Comparison of ENCODE assay signal across 7 mouse cellular contexts in the genomic region with DNA sequence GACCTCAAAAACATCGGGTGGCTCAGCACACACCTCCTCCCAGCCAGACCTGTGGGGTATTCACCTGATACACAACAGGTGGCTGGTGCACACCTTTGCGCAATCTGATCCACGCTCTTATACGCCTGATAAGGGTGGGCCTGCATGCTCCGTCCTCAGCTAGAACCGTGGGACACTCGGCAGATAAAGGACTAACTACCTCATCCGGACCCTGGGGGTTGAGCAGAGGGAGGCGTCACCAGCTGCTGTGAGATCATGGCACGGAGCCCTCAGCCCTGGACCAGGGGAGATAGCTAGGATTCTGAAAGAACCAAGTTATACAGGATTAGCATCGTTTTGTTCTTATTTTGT. TPM values are rescaled to one million over a fixed set of nuclear protein-coding genes. Genes with fewer than 3 reads are reported as not detected.
A peak's percentile ranks its signal among the peaks of the same experiment; 100 is the strongest.
DNase-seq lines count a peak whose midpoint lies in the region; ATAC-seq lines count a peak whose summit lies in the region.

A gene (plus strand): TSS at position 73 of the 351 bp plus-strand sequence.

- peak within 1 kb of the TSS; percentile 89 for H3K4me2 ChIP-seq in forebrain, embryonic 13.5 days

- WGBS in forebrain, embryonic 13.5 days: 2% methylated on average over 11 of the region's 11 CpGs

- H3K36me3 ChIP-seq in forebrain, embryonic 13.5 days (ENCODE audit: poor library complexity, severe bottlenecking): no peaks in the 10 kb centered on the region

- no peaks in the 10 kb centered on the region for H3K9me3 ChIP-seq in forebrain, embryonic 13.5 days (replicated peaks)

- intact Hi-C loops in heart, postnatal 36 days (cut with DNase I): loop anchor here (2.0 kb wide), 1 partner anchor 19 kb away; no protein-coding TSS in a partner anchor

- H3K9ac ChIP-seq in forebrain, embryonic 13.5 days: peak within 1 kb of the TSS; percentile 83

- H3K4me3 ChIP-seq in brown adipose tissue, adult 24 weeks (ENCODE audit: insufficient read depth, low read depth, low read length): peak within 1 kb of the TSS; percentile 84
- H3K4me3 ChIP-seq in forebrain, embryonic 13.5 days: peak within 1 kb of the TSS; percentile 68

- ATAC-seq in forebrain, embryonic 13.5 days: peak; percentile 28

- peak; percentile 70 for DNase-seq in Muller cell, postnatal 12 days (ENCODE audit: inconsistent ontology term)
- DNase-seq in heart, postnatal 36 days: peak; percentile 66 to 77
- DNase-seq in layer of hippocampus, adult 18-20 months (ENCODE audit: low spot score in 2 of 2): peak; percentile 34 to 56
- DNase-seq in lung, postnatal 14 days: peak; percentile 62
- DNase-seq in right cerebral cortex, postnatal 14 days: peak; percentile 49

- peaks cover 5% of the 10 kb centered on the region for H3K4me1 ChIP-seq in brown adipose tissue, adult 24 weeks (ENCODE audit: control insufficient read depth, insufficient read depth, insufficient read length, low read length)
- H3K4me1 ChIP-seq in forebrain, embryonic 13.5 days: peaks cover 53% of the 10 kb centered on the region

- no peaks in the 10 kb centered on the region for H3K27me3 ChIP-seq in forebrain, embryonic 13.5 days

- H3K27ac ChIP-seq in brown adipose tissue, adult 24 weeks (replicated peaks; ENCODE audit: low read depth, low read length): peak within 1 kb of the TSS; percentile 81
- peak within 1 kb of the TSS; percentile 90 for H3K27ac ChIP-seq in forebrain, embryonic 13.5 days

RNA-seq across cellular contexts. Expression of the gene that starts here (rescaled TPM):
- polyA plus RNA-seq in brown adipose tissue, adult 24 weeks (2012; ENCODE audit: insufficient read depth, insufficient read length, missing spikeins): not detected in 2 replicates
- polyA plus RNA-seq in forebrain, embryonic 13.5 days (2015; fragmentation: Nextera tagmentation; extraction: Ambion mirVana): not detected in 2 replicates
- total RNA-seq in heart, postnatal 36 days (2021): 1 to 10 TPM in 1 of 2 experiments, under 1 TPM in 1; 0.89 to 1.6 TPM
- 1 to 10 TPM; 2.0 to 3.8 TPM for total RNA-seq in layer of hippocampus, adult 18-20 months (2021)

Comparison
In these comparisons a context has a peak if more than half of its experiments do, and no peak if none do; other contexts are left out.
1. Peak in every context shown above with its lines: DNase-seq, ATAC-seq, H3K4me3 ChIP-seq and H3K27ac ChIP-seq.
2. Peak in ATAC-seq, H3K4me3 ChIP-seq, H3K27ac ChIP-seq, H3K9ac ChIP-seq and H3K4me2 ChIP-seq in forebrain, embryonic 13.5 days; RNA of the gene not detected or under 1 TPM.